Mouse (Mus musculus) telencephalon, adult 2 months (tissue): ENCODE measurements around the gene Chst10.

Experiments used
- DNase-seq: peaks from one replicate; pipeline ENCODE4 v3.0.0-alpha.2; 2011; ENCODE audit warnings: low read depth, low spot score

Chst10 gene

GRCm38 (mm10) chr1:38869398-38870195 lies 28.4 kb downstream of the Chst10 start:
- DNase-seq, result no peak

GRCm38 (mm10) chr1:38866242-38866641 lies 31.7 kb downstream of the Chst10 start:
- DNase-seq, result no peak

- no peak for DNase-seq
Measured at GRCm38 (mm10) chr1:38864341-38864740, 33.6 kb downstream of the Chst10 start.

- no peak for DNase-seq
Measured at GRCm38 (mm10) chr1:38862213-38862612, 35.7 kb downstream of the Chst10 start.

- DNase-seq, result no peak
Measured at GRCm38 (mm10) chr1:38860867-38861524, 37.0 kb downstream of the Chst10 start.

GRCm38 (mm10) chr1:38860207-38860606 lies 37.8 kb downstream of the Chst10 start:
- DNase-seq, result no peak

GRCm38 (mm10) chr1:38856196-38856595 lies 41.8 kb downstream of the Chst10 start:
- no peak for DNase-seq

- DNase-seq, result no peak
Measured at GRCm38 (mm10) chr1:38852250-38852649, 45.7 kb downstream of the Chst10 start.

- no peak for DNase-seq
Measured at GRCm38 (mm10) chr1:38850650-38851049, 47.3 kb downstream of the Chst10 start.

- DNase-seq, result peak; percentile 58
Measured at GRCm38 (mm10) chr1:38848451-38849289, 49.3 kb downstream of the Chst10 start.

GRCm38 (mm10) chr1:38847975-38848374 lies 50.0 kb downstream of the Chst10 start:
- peak; percentile 81 for DNase-seq

GRCm38 (mm10) chr1:38843275-38843674 lies 54.7 kb downstream of the Chst10 start:
- no peak for DNase-seq

GRCm38 (mm10) chr1:38842861-38843260 lies 55.1 kb downstream of the Chst10 start:
- DNase-seq, result no peak

- DNase-seq, result no peak
Measured at GRCm38 (mm10) chr1:38839944-38840343, 58.0 kb downstream of the Chst10 start.

- peak; percentile 79 for DNase-seq
Measured at GRCm38 (mm10) chr1:38836477-38836872, 61.5 kb downstream of the Chst10 start, which contains the start of gene Lonrf2. Gene Lonrf2 (minus strand): TSS chr1:38836711.

GRCm38 (mm10) chr1:38835568-38836476 lies 62.1 kb downstream of the Chst10 start:
- no peak for DNase-seq

- DNase-seq, result no peak
Measured at GRCm38 (mm10) chr1:38834899-38835298, 63.1 kb downstream of the Chst10 start.

GRCm38 (mm10) chr1:38824926-38825325 lies 73.0 kb downstream of the Chst10 start:
- no peak for DNase-seq

GRCm38 (mm10) chr1:38823851-38824250 lies 74.1 kb downstream of the Chst10 start:
- DNase-seq, result no peak

- DNase-seq, result no peak
Measured at GRCm38 (mm10) chr1:38819691-38820090, 78.3 kb downstream of the Chst10 start.

GRCm38 (mm10) chr1:38817671-38818070 lies 80.3 kb downstream of the Chst10 start:
- DNase-seq, result no peak
